Mouse (Mus musculus) megakaryocyte progenitor cell, adult 5-6 weeks (primary cell): ENCODE measurements around the gene Elovl5. TPM values are rescaled to one million over a fixed set of nuclear protein-coding genes. Genes with fewer than 3 reads are reported as not detected.

Experiments used
- ATAC-seq: replicated peaks from 2 replicates; pipeline ENCODE4 v1.8.0; 2016; ENCODE audit warnings: mild to moderate bottlenecking, moderate TSS enrichment, inconsistent platforms; ENCODE audit not compliant: poor library complexity
- total RNA-seq, 2 experiments: library from RNA; stranded (forward) in 1 of 2; stranded (reverse) in 1 of 2; fragments of 157-497, 149-512 nt in 1 of 2; fragments of 200-1000 nt in 1 of 2; gene quantifications; 2 replicates each; pipeline versions ENCODE4 v1.2.3 to v1.2.4; 2015 to 2017

The Elovl5 gene
- total RNA-seq, 2 experiments from 2014 or later: 104 to 107 TPM

- no peak for ATAC-seq
Measured at GRCm38 (mm10) chr9:77927431-77927830, 10.3 kb downstream of the Elovl5 start.

GRCm38 (mm10) chr9:77928769-77929168, 11.6 kb downstream of the Elovl5 start:
- ATAC-seq: no peak

GRCm38 (mm10) chr9:77929296-77929695, 12.1 kb downstream of the Elovl5 start:
- no peak for ATAC-seq

DNA sequence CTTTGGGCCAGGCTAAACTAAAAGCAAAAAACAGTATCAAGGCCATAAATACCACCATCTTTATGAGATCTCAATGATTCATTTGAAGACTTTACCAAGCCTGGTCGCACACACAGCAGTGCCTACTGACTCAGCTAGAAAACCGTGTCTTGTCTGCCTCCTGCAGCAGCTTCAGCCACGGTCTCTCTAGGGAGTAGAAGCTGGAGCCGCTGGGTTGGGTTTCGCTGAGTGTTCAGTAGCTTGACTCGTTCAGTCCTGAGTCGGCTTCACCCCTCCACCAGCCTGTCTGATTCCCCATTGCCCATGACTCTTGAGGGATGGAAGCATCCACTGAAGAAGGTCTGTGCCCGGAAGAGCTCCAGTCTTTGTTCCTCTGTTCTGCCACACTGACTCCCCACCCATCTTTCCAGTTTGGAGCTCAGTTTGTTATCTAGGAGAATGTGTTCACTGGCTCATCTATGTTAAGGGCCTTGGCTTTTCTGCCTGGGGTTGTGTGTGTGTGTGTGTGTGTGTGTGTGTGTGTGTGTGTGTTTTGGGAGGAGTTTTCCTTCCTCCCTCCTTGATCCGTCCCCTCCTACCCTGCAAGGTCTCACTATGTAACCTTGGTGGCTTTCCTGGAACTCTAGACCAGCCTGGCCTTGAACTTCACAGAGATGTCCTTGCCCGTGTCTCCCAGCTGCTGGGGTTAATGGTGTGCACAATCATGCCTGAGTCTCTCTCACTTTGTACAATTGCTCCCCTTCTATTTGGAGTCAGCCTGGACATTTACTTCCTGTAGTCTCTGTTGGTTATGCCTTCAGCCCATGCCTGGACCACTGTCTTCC, 13.1 kb downstream of the Elovl5 start:
- no peak; the same call in 1 of the 2 replicates for ATAC-seq

- ATAC-seq: peak; percentile 87
Measured at GRCm38 (mm10) chr9:77930860-77931184, 13.7 kb downstream of the Elovl5 start.

GRCm38 (mm10) chr9:77931740-77932139, 14.6 kb downstream of the Elovl5 start:
- ATAC-seq: no peak

DNA sequence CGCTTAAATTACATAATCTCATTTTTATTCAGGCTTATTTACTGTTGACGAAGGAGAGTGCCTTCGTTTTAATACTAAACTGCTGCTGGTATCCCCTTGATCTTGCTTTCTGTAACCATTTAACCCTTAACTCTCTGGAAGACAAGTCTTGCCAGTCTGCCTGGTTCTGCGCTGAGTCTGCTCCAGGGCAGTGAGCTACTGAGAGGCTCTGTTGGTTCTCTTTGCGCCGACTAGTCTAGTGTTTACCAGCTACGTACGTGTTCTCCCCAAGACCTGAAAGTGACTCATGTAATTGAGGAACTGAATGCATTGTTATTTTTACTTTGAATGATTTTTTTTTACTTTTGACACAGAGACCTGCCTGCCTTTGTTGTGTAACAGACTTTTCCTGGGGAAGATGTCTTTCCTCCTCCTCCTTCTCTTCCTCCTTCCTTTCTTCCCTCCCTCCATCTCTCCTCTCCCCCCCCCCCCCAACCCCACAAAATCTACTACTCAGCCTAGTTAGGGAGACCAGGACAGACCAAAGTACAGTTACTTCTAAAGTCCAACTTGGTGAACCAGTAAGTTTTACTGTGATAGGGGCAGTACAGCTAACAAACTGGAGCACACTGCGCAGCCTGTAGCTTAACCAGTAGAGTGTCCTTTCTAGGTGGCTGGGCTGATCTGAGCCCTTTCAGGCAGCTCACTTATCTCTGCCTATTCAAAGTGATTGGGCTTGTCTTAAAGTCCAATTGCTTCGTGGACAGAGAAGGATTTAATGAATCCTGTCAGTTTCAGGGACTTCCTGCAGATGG, 18.9 kb downstream of the Elovl5 start:
- peak; percentile 69 for ATAC-seq

GRCm38 (mm10) chr9:77937875-77938274, 20.7 kb downstream of the Elovl5 start:
- ATAC-seq: no peak

DNA sequence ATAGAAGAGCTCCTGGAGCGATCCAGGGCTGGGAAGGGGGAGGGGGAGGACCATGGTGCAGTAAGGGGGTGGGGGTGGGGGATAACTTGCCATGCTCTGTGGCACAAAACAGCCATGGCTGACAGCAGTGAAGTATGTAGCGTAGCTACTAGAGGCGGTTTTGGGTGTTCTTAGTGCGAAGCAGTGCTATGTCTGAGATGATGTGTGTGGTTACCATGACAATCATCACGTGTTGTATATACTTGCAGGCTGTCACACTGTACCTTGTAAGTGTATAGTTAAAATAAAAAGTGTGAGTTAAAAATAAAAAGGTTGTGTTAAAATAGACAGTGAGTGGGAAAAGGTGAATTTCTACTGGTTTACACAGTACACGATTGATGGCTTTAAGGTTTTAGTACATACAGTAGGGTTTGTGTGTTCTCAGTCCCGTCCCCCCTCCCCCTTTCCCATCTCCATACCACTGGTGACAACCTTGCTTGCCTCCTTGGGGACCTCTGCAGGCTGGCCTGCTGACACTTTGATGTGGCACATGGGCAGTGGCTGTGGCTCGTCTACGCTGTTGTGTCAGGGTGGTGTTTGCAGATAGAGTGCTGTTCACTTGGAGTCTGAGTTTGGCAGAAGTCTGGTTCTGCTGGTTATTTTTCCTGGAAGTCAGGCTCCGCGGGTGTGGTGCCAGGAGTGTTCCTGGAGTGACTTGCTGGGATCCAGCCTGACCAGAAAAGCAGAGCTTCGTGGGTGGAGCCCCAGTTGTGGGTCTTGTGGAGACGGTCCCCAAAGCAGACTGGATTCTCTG, 21.8 kb downstream of the Elovl5 start:
- no peak for ATAC-seq

- ATAC-seq: no peak
Measured at GRCm38 (mm10) chr9:77939554-77939920, 22.4 kb downstream of the Elovl5 start.

DNA sequence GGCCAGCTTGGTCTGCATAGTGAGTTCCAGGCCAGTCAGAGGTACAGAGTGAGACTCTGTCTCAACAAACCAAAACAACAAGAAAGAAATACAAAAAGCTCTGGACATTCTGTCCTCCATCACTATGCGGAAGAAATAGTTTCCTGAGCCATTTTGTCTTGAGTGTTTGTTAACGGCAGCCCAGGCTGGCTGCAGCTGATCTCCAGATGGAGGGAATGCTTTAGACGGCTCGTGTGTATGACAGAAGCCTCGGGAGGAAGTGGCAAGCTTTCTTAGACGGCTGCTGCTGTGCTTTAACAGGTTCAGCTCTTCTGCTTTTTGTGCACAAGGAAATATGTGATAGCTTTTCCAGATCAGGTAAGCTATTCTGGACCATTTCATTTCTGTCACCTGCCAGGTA, 23.9 kb downstream of the Elovl5 start:
- peak; percentile 40; the same call in 1 of the 2 replicates for ATAC-seq

GRCm38 (mm10) chr9:77941836-77942235, 24.7 kb downstream of the Elovl5 start:
- no peak for ATAC-seq

- no peak for ATAC-seq
Measured at GRCm38 (mm10) chr9:77942411-77942810, 25.2 kb downstream of the Elovl5 start.

DNA sequence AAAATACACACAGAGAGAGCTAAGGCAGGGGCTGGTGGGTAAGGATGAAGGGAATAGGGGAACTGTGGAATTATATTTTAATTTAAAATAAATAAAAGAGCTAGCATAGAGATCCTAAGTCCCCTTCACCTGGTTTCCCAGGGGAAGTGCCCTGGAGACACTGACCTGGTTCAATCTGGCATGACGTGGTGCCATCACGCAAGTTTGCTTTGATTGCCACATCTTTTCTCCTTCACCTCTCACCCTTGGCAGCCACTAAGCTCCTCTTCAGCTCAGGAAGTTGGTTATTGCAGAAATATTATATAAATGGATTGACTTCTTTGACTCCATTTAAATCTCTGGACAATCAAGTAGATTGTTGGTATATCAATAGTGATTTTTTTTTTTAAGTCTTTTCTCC, 26.2 kb downstream of the Elovl5 start:
- no peak for ATAC-seq

GRCm38 (mm10) chr9:77944195-77944594, 27.0 kb downstream of the Elovl5 start:
- no peak for ATAC-seq

DNA sequence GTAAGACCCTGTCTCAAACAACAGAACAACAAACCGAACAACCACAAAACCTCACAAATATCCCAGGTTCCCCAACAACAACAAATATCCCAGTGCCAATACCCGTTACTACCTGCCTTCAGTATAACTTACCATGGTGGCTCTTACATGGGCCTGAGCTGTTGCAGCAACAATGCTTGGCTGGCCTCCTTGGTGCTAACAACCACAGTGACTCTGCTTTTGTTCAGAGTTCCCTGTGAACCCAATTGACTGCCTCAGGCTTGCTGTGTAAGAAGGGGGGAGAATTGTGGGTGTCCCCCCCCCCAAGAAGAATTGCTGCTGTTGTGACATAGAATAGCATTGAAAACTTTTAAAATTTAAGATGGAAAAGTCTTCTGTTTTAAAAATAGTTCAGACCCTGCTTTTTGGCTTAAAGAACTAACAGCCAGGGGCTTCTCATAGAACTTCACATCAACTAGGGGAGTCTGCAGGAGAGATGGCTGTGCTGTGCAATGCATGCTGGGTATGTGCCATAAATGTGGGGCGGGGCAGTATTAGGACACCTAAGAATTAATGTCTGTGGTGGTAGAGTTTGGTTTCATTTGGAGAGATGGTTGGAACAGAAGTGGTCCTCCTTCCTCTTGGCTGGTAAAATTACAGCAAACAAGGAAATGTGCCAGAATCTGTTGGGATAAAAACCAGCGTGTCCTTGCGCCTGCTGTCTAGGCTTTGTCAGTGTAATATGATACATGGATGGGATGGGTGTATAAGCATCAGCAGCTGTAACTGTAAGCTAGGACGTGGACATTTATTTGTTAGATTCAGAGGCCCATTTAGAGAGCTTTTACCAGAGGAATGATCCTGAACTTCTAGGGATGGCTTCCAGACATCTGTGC, 28.9 kb downstream of the Elovl5 start:
- ATAC-seq: peak; percentile 47

GRCm38 (mm10) chr9:77948214-77948613, 31.1 kb downstream of the Elovl5 start:
- no peak for ATAC-seq

- ATAC-seq: no peak
Measured at GRCm38 (mm10) chr9:77949753-77950268, 32.6 kb downstream of the Elovl5 start.

GRCm38 (mm10) chr9:77950841-77951475, 33.8 kb downstream of the Elovl5 start:
- no peak for ATAC-seq

GRCm38 (mm10) chr9:77951971-77952370, 34.8 kb downstream of the Elovl5 start:
- ATAC-seq: no peak
